Mouse (Mus musculus) liver, embryonic 15.5 days (tissue): ENCODE measurements around the gene Zfp503. TPM values are rescaled to one million over a fixed set of nuclear protein-coding genes. Genes with fewer than 3 reads are reported as not detected.

Experiments used
- ATAC-seq: fragments of 200-750 bp; cut with Nextera tagmentation; 2 replicates; pipeline ENCODE4 v1.8.0; 2017; ENCODE audit warnings: moderate number of reproducible peaks, mild to moderate bottlenecking, moderate library complexity; ENCODE audit not compliant: insufficient read depth
- H3K27ac ChIP-seq: fragments of 300-500 bp; sonication (generic); replicated peaks from 2 replicates; pipeline ENCODE4 v1.5.1; 2015; ENCODE audit warnings: mild to moderate bottlenecking, inconsistent platforms
- H3K27me3 ChIP-seq: fragments of 300-500 bp; sonication (generic); 2 replicates; pipeline ENCODE4 v1.6.1; 2015; ENCODE audit warnings: mild to moderate bottlenecking, inconsistent platforms
- H3K36me3 ChIP-seq: fragments of 300-500 bp; sonication (generic); replicated peaks from 2 replicates; pipeline ENCODE4 v1.6.1; 2015; ENCODE audit warnings: moderate library complexity, mild to moderate bottlenecking, inconsistent platforms
- H3K4me1 ChIP-seq: fragments of 300-500 bp; sonication (generic); replicated peaks from 2 replicates; pipeline ENCODE4 v1.6.1; 2015; ENCODE audit warnings: inconsistent platforms
- H3K4me2 ChIP-seq: fragments of 300-500 bp; sonication (generic); 2 replicates; pipeline ENCODE4 v1.6.1; 2015; ENCODE audit warnings: moderate library complexity, mild to moderate bottlenecking, inconsistent platforms
- H3K4me3 ChIP-seq: fragments of 300-500 bp; sonication (generic); replicated peaks from 2 replicates; pipeline ENCODE4 v1.5.1; 2015; ENCODE audit warnings: mild to moderate bottlenecking, inconsistent platforms
- H3K9ac ChIP-seq: fragments of 300-500 bp; sonication (generic); 2 replicates; pipeline ENCODE4 v1.6.1; 2015; ENCODE audit warnings: moderate library complexity, mild to moderate bottlenecking, inconsistent platforms
- H3K9me3 ChIP-seq: fragments of 300-500 bp; sonication (generic); replicated peaks from 2 replicates; pipeline ENCODE4 v1.6.1; 2016; ENCODE audit warnings: inconsistent platforms
- WGBS: fragments of 180-500 bp; shearing (Covaris S2); methylation state at CpG from one replicate; pipeline ENCODE4 v1.1.7; 2015; ENCODE audit warnings: mixed read lengths; ENCODE audit not compliant: insufficient replicate concordance; 5-methylcytosine and 5-hydroxymethylcytosine counted together
- polyA plus RNA-seq: library from polyadenylated mRNA; unstranded; fragments of >200 nt; fragmentation: Nextera tagmentation; extraction: Ambion mirVana; gene quantifications from 2 replicates; pipeline ENCODE4 v1.2.1, GENCODE M21; 2015

Gene Zfp503
- polyA plus RNA-seq, 1 experiment from 2014 or later = 0.74 TPM

DNA sequence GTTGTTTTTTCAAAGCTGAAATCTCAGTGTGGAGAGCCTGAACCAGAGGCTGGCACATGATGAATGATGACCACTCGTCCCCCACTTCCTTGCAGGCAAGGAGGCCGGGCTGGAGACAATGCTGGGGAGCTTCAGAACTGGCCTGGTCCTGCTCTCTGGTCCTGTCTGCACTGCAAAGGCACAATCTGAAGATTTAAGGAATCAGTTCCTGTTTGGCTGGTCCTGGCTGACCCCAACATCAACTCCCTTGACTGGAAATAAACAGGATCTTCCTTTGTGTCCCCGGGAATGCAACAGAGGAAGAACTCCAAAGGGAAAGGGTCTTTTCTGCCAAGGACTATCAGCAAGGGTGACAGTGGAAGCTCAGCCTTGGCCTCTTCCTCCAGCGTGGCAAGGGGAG lies 25.4 kb upstream of the Zfp503 start:
- WGBS = 29% methylated on average over 4 of the region's 4 CpGs

DNA sequence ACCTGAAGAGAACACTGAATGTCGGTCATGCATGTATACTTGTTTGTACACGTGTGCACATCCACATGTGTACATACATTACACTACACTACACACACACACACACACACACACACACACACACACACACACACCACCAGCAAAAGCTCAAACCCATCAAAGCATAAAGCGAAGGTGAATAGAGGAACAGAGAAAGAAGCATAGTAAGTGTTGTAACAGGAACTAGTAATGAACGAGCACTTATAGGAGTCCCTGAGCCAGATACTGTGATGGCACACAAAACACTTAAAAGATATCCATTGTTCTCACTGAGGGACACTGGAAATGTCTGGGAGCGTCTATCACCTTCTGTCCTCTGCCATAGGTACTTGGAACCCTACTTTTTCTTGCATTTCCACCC lies 24.9 kb upstream of the Zfp503 start:
- Histone ChIP-seq H3K4me2 (no peak overlapping the region), H3K9ac (no peak overlapping the region), H3K27me3 (peaks cover 5% of the 10 kb centered on the region; the same call in 1 of the 2 replicates), H3K27ac (no peak overlapping the region), H3K36me3 (no peaks in the 10 kb centered on the region), H3K4me3 (no peak overlapping the region), H3K4me1 (peaks cover 6% of the 10 kb centered on the region), H3K9me3 (no peaks in the 10 kb centered on the region)
- no peak for ATAC-seq
- WGBS = 54% methylated on average over 5 of the region's 5 CpGs

More for the DNA sequence above, 25.4 kb upstream of the Zfp503 start:
- H3K9me3 ChIP-seq = no peaks in the 10 kb centered on the region
- H3K4me1 ChIP-seq = peaks cover 10% of the 10 kb centered on the region
- H3K27me3 ChIP-seq = peaks cover 9% of the 10 kb centered on the region; the same call in 1 of the 2 replicates
- no peak overlapping the region for H3K4me3 ChIP-seq
- no peak overlapping the region for H3K27ac ChIP-seq
- peak; percentile 23; the same call in 1 of the 2 replicates for ATAC-seq
- no peaks in the 10 kb centered on the region for H3K36me3 ChIP-seq
- no peak overlapping the region for H3K9ac ChIP-seq
- H3K4me2 ChIP-seq = no peak overlapping the region

DNA sequence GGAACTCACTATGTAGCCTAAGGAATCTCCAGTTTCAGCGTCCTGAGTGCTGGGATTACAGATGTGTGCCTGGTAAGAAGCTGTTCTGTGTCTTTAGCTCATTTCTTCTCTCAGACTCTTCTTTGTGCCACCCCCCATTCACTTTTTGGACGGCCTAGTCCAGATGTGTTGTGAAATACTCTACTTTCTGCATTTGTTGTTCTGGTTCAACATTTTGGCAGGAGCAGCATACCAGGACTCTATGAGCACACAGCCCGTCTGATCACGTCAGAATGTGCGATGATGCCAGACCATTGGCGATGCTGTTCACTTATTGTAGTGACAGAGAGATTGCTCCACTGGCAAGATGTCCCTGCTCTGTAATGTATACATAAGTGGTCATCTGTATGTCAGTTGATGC lies 17.6 kb upstream of the Zfp503 start:
- ATAC-seq = no peak
- no peaks in the 10 kb centered on the region for H3K4me1 ChIP-seq
- no peaks in the 10 kb centered on the region for H3K36me3 ChIP-seq

DNA sequence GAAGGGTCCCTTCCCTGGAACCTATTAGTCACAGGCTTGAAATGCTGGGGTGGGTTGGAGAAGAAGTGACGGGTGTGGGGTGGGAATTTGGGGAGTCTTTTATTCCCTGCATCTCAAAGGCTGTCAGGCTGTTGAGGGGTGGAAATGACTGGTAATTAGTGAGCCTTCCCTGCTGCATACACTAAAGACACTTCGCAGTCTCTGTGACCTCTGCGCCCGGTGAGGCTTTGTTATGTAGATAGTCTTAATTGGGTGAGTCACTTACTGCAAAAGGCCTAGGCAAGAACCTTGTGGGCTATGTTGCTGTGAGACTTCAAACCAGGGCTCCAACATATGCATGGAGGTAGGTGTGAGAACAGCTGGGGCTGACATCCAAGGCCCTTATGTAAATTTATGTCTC lies 15.5 kb upstream of the Zfp503 start:
- no peaks in the 10 kb centered on the region for H3K9me3 ChIP-seq
- H3K4me3 ChIP-seq = no peak overlapping the region
- H3K4me1 ChIP-seq = no peaks in the 10 kb centered on the region
- 76% methylated on average over 4 of the region's 4 CpGs for WGBS
- H3K27ac ChIP-seq = no peak overlapping the region
- no peak overlapping the region for H3K9ac ChIP-seq
- no peak for ATAC-seq
- no peaks in the 10 kb centered on the region for H3K27me3 ChIP-seq
- H3K36me3 ChIP-seq = no peaks in the 10 kb centered on the region
- no peak overlapping the region for H3K4me2 ChIP-seq

More for the DNA sequence above, 17.6 kb upstream of the Zfp503 start:
- 62% methylated on average over 6 of the region's 6 CpGs for WGBS
- H3K9ac ChIP-seq = no peak overlapping the region
- H3K27ac ChIP-seq = no peak overlapping the region
- no peaks in the 10 kb centered on the region for H3K27me3 ChIP-seq
- H3K4me3 ChIP-seq = no peak overlapping the region
- no peaks in the 10 kb centered on the region for H3K9me3 ChIP-seq
- no peak overlapping the region for H3K4me2 ChIP-seq

- H3K9me3 ChIP-seq = no peaks in the 10 kb centered on the region
- no peak overlapping the region for H3K4me3 ChIP-seq
- H3K4me2 ChIP-seq = no peak overlapping the region
- no peaks in the 10 kb centered on the region for H3K27me3 ChIP-seq
- ATAC-seq = no peak
- H3K4me1 ChIP-seq = no peaks in the 10 kb centered on the region
- H3K27ac ChIP-seq = no peak overlapping the region
- H3K9ac ChIP-seq = no peak overlapping the region
- WGBS = 53% methylated on average over 4 of the region's 4 CpGs
- H3K36me3 ChIP-seq = no peaks in the 10 kb centered on the region
These were observed 14.2 kb upstream of the Zfp503 start for GRCm38 (mm10) chr14:22003631-22004030.

GRCm38 (mm10) chr14:22003231-22003630 lies 13.8 kb upstream of the Zfp503 start:
- no peaks in the 10 kb centered on the region for H3K27me3 ChIP-seq
- no peak overlapping the region for H3K4me2 ChIP-seq
- WGBS = 25% methylated on average over 1 of the region's 1 CpGs
- H3K4me1 ChIP-seq = no peaks in the 10 kb centered on the region
- no peak overlapping the region for H3K27ac ChIP-seq
- no peak for ATAC-seq
- H3K9me3 ChIP-seq = no peaks in the 10 kb centered on the region
- H3K9ac ChIP-seq = no peak overlapping the region
- H3K36me3 ChIP-seq = no peaks in the 10 kb centered on the region
- H3K4me3 ChIP-seq = no peak overlapping the region

- Histone ChIP-seq H3K9ac (no peak overlapping the region), H3K4me2 (no peak overlapping the region), H3K27me3 (peaks cover 29% of the 10 kb centered on the region), H3K4me3 (no peak overlapping the region), H3K36me3 (no peaks in the 10 kb centered on the region), H3K9me3 (no peaks in the 10 kb centered on the region), H3K27ac (no peak overlapping the region), H3K4me1 (peaks cover 11% of the 10 kb centered on the region)
- ATAC-seq = no peak
- WGBS = 54% methylated on average over 4 of the region's 4 CpGs
These were observed 10.2 kb upstream of the Zfp503 start for GRCm38 (mm10) chr14:21999588-21999987.

DNA sequence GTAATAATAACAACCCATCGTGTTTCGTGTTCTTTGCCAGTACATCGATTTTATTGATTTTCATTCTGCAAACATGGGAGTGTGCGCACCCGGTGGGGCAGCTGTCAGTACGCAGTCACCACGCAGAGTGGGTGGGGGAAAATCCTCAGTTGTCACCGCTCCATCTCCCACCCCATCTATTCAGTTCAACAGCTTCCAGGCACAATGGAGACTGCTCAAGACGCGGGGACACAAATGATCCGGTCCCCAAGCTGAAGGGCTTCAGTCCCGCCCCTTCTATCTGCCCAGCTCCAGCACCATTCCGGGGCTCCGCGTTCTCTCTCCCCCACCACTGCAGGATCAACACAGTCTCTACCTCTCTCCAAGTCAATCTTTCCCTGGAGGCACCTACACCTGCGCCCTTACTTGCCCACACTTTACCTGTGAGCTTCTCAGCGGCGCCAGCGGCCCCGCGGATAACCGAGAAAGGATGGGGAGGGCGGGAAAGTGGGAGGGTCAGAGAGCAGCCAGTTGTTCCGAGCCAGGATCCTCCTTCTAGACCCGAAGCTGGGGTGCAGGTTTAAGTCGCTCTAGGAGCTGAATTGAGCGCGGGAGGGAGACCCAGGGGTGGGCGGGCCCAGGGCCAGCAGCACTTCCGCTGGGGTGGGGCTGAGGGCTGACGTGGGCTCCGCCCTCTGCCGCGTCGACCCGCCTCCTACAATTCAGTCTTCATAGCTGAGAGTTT lies 5.8 kb upstream of the Zfp503 start:
- WGBS = under 1% methylated on average over 36 of the region's 36 CpGs
- Histone ChIP-seq H3K9ac (no peak overlapping the region), H3K4me3 (peak overlapping the region; percentile 54), H3K9me3 (no peaks in the 10 kb centered on the region), H3K36me3 (no peaks in the 10 kb centered on the region), H3K27me3 (peaks cover 73% of the 10 kb centered on the region), H3K4me2 (peak overlapping the region; percentile 75), H3K27ac (no peak overlapping the region), H3K4me1 (peaks cover 25% of the 10 kb centered on the region)
- peak; percentile 63 for ATAC-seq

GRCm38 (mm10) chr14:21994061-21994990 lies 4.9 kb upstream of the Zfp503 start:
- Histone ChIP-seq H3K27me3 (peaks cover 82% of the 10 kb centered on the region), H3K27ac (no peak overlapping the region), H3K4me1 (peaks cover 25% of the 10 kb centered on the region), H3K4me2 (peak overlapping the region; percentile 75), H3K36me3 (no peaks in the 10 kb centered on the region), H3K9ac (no peak overlapping the region), H3K9me3 (no peaks in the 10 kb centered on the region), H3K4me3 (peak overlapping the region; percentile 54)
- ATAC-seq = no peak
- 3% methylated on average over 44 of the region's 44 CpGs for WGBS

GRCm38 (mm10) chr14:21993251-21994060 lies 4.1 kb upstream of the Zfp503 start:
- H3K4me1 ChIP-seq = peaks cover 25% of the 10 kb centered on the region
- H3K4me3 ChIP-seq = peak overlapping the region; percentile 54
- no peak for ATAC-seq
- WGBS = 13% methylated on average over 14 of the region's 14 CpGs
- H3K27ac ChIP-seq = no peak overlapping the region
- no peaks in the 10 kb centered on the region for H3K9me3 ChIP-seq
- no peaks in the 10 kb centered on the region for H3K36me3 ChIP-seq
- peaks cover 90% of the 10 kb centered on the region for H3K27me3 ChIP-seq
- H3K9ac ChIP-seq = no peak overlapping the region
- H3K4me2 ChIP-seq = peak overlapping the region; percentile 75
